Mouse (Mus musculus) frontal cortex, postnatal 25 days (tissue): Measurements from ENCODE around the gene Plekha7.

Source experiments
- DNase-seq, 2 experiments: peaks; one replicate each; pipeline ENCODE4 v3.0.0; 2022; ENCODE audit warnings: low spot score in 2 of 2

The Plekha7 gene

GRCm38 (mm10) chr7:116222288-116223009 lies 85.7 kb downstream of the Plekha7 start:
- DNase-seq: no peak

DNA sequence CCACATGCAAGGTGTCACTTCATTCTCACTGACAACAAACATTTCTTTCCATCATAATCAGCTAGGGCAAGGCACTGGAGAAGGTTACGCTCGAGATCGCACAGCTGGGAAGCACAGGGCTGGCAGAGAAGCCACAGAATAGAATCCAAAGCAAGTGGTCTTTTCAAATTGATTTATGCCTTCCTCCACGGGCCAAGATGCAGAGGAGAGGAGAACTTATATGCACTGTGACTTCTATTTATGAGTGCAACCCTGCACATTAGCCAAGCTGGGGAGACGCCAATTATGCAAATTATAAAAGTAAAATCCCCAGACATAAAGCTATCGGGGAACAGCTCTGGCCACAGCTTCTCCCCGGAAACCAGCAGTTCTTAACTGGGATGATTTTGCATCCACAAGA lies 86.3 kb downstream of the Plekha7 start:
- DNase-seq: no peak

- DNase-seq: no peak
Measured at GRCm38 (mm10) chr7:116220103-116220707, 88.0 kb downstream of the Plekha7 start.

GRCm38 (mm10) chr7:116217747-116218146 lies 90.4 kb downstream of the Plekha7 start:
- no peak for DNase-seq

GRCm38 (mm10) chr7:116211904-116212303 lies 96.3 kb downstream of the Plekha7 start:
- DNase-seq: no peak

- no peak for DNase-seq
Measured at GRCm38 (mm10) chr7:116209926-116210631, 98.1 kb downstream of the Plekha7 start.

GRCm38 (mm10) chr7:116208880-116209279 lies 99.3 kb downstream of the Plekha7 start:
- no peak for DNase-seq

GRCm38 (mm10) chr7:116206806-116207571 lies 101.2 kb downstream of the Plekha7 start:
- DNase-seq: no peak

DNA sequence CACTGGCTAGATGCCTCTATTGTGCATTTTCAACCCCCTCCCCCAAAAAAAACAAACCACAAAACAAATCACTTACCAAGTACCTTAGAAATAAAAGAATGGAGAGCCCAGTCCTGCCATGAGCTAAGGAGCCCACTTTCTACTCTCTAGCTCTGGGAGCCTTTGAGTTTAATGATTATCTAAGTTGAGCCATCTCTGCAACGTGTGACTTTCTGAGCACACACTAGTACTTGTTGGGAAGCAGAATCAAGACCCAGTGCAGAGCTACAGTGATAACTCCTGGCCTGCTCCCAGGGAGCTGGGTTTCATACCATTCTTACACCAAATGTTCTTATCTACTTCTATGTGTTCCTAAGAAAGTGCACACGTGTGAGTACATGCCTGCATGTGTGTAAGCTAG lies 102.7 kb downstream of the Plekha7 start:
- DNase-seq: no peak

GRCm38 (mm10) chr7:116202033-116202681 lies 106.0 kb downstream of the Plekha7 start:
- DNase-seq: no peak

GRCm38 (mm10) chr7:116200951-116201351 lies 107.2 kb downstream of the Plekha7 start:
- no peak for DNase-seq

- no peak for DNase-seq
Measured at GRCm38 (mm10) chr7:116200544-116200943, 107.6 kb downstream of the Plekha7 start.

DNA sequence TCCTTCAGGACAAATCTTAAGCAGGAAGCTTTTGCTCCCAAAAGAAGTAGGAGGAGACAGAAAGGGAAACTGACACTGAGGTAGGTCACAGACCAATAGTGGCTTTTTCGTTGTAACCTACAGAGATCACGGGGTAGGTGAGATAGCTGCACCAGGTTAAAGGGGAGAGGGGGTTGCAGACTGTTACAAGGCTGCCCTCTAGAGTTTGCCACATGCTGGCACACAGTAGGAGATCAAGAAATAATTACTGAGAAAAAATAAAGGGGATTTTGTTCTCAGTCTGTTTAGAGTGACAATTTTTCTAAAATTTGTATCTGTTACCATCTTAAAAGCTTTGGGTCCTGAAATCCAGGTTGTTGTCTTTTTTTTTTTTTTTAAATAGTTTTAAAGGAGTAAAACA lies 109.3 kb downstream of the Plekha7 start:
- no peak for DNase-seq

- DNase-seq: no peak
Measured at GRCm38 (mm10) chr7:116198407-116198806, 109.8 kb downstream of the Plekha7 start.

DNA sequence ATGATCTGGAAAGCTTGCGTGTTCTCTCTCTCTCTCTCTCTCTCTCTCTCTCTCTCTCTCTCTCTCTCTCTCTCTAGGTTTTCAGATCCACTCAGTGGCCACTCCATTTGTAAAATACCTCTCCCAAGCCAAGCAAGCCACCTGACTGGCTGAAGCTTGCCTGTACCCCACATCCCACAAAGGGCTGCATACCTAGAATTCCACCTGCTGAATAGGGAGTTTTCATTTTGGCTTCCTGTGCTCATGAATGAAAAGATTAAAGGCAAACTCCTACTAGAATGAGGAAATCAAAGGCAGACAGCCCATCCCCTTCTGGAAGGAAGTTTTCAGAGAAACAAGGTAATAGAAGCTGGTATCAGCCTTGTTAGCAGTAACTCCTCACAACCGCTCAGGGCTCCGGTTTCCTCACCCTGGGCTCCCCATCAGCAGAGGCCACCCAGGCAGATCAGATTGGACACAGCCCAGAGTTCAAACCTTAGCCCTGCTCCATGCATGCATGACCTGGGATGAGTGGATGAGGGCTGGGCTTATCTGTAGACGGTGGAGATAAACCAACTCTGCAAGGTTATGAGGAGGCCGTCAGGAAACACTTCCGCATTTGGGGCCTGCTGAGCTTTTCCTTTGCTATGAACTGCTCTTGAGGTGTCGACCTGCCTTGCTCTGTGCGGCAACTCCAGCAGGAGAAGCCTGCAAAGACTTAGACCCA lies 111.0 kb downstream of the Plekha7 start:
- no peak for DNase-seq

GRCm38 (mm10) chr7:116194996-116195395 lies 113.2 kb downstream of the Plekha7 start:
- DNase-seq: no peak

- DNase-seq: no peak
Measured at GRCm38 (mm10) chr7:116192966-116193365, 115.2 kb downstream of the Plekha7 start.

DNA sequence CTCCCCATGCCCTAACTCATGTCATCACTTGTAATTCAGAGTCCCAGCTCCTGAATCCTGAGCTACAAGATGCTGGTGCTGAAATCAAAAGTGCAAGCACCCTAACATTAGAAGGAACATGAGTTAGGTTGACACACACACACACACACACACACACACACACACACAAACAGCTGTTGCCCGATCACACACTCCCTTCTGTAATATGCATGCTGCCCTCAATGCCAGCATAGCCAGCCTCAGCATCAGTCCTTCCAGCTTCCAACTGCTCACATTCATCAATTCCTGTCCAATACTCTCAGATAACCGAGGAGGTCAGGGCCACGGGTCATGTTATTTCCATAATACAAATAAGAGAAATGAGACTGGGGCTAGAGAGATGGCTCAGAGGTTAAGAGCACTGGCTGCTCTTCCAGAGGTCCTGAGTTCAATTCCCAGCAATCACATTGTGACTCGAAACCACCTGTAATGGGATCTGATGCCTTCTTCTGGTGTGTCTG lies 116.0 kb downstream of the Plekha7 start:
- no peak for DNase-seq

- no peak for DNase-seq
Measured at GRCm38 (mm10) chr7:116191138-116191537, 117.0 kb downstream of the Plekha7 start.

GRCm38 (mm10) chr7:116189708-116190107 lies 118.5 kb downstream of the Plekha7 start:
- no peak for DNase-seq

DNA sequence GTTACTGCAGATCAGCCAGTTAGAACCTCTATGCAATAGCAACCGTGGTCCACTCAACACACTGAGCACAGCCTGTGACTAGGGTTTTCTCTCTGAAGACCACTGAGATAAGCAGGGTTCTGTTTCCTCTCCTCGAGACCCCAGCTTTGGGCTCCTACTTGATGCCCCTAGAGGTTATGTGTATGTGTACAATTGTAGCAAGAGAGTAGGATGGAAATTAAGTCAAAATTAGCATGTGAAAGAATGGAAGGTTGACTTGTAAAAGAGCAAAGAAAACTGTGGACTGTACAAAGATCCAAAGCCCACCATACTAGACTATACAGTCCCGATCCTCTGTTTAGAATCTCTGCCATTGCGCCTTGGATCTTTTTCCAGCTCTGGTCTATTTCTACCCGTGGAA lies 119.8 kb downstream of the Plekha7 start:
- DNase-seq: no peak
